Mouse (Mus musculus) ES-E14 (cell line): ENCODE data around the gene Ston1. TPM values are rescaled to one million over a fixed set of nuclear protein-coding genes. Genes with fewer than 3 reads are reported as not detected.

Experiments used
- DNase-seq: peaks from one replicate; pipeline ENCODE4 v3.0.0-alpha.2; 2013; ENCODE audit warnings: low read depth, low spot score
- H3K27ac ChIP-seq: 2 replicates; pipeline ENCODE4 v1.5.1; 2012; ENCODE audit warnings: low read depth, mild to moderate bottlenecking, low read length, moderate library complexity, mixed read lengths; ENCODE audit not compliant: poor library complexity, insufficient read depth, severe bottlenecking
- H3K36me3 ChIP-seq: 2 replicates; pipeline ENCODE4 v1.6.1; 2012; ENCODE audit warnings: mild to moderate bottlenecking, low read length, moderate library complexity, mixed read lengths; ENCODE audit not compliant: control insufficient read depth, poor library complexity, insufficient read depth, severe bottlenecking
- H3K4me1 ChIP-seq, 2 experiments: fragments of 150-350 bp in 1 of 2; sonication (generic) in 1 of 2; 2 replicates each; pipeline ENCODE4 v1.6.1; 2012; ENCODE audit warnings: low read length in 2 of 2, mild to moderate bottlenecking in 1 of 2, mixed read lengths in 1 of 2; ENCODE audit not compliant: control insufficient read depth in 2 of 2, insufficient read depth in 2 of 2, poor library complexity in 1 of 2
- H3K4me3 ChIP-seq, 2 experiments: fragments of 150-350 bp in 1 of 2; sonication (generic) in 1 of 2; 2 replicates each; pipeline ENCODE4 v1.5.1; 2012; ENCODE audit warnings: low read length in 2 of 2, low read depth in 1 of 2, mild to moderate bottlenecking in 1 of 2, mixed read lengths in 1 of 2; ENCODE audit not compliant: insufficient read depth in 1 of 2, poor library complexity in 1 of 2, severe bottlenecking in 1 of 2
- H3K9ac ChIP-seq: 2 replicates; pipeline ENCODE4 v1.6.1; 2012; ENCODE audit warnings: low read depth, mild to moderate bottlenecking, low read length, mixed read lengths; ENCODE audit not compliant: poor library complexity, insufficient read depth, severe bottlenecking
- H3K9me3 ChIP-seq: fragments of 150-350 bp; sonication (generic); 2 replicates; pipeline ENCODE4 v1.6.1; 2012; ENCODE audit warnings: low read depth, mild to moderate bottlenecking, low read length; ENCODE audit not compliant: control insufficient read depth, insufficient read depth
- CHD2 ChIP-seq: IDR thresholded peaks from 2 replicates; pipeline ENCODE4 v1.6.1; 2014; ENCODE audit warnings: mild to moderate bottlenecking, low read depth, low read length, inconsistent platforms
- HCFC1 ChIP-seq: IDR thresholded peaks from 2 replicates; pipeline ENCODE4 v1.6.1; 2012; ENCODE audit warnings: low read length, inconsistent platforms, borderline replicate concordance; ENCODE audit not compliant: insufficient read depth
- MAFK ChIP-seq: IDR thresholded peaks from 2 replicates; pipeline ENCODE4 v1.6.1; 2014; ENCODE audit warnings: mild to moderate bottlenecking, low read depth, low read length, inconsistent platforms; ENCODE audit not compliant: insufficient read depth
- ZC3H11A ChIP-seq: IDR thresholded peaks from 2 replicates; pipeline ENCODE4 v1.6.1; 2012; ENCODE audit warnings: low read depth, mild to moderate bottlenecking, inconsistent platforms, low read length, borderline replicate concordance
- ZNF384 ChIP-seq: IDR thresholded peaks from 2 replicates; pipeline ENCODE4 v1.6.1; 2012; ENCODE audit warnings: low read depth, low read length, inconsistent platforms
- in situ Hi-C, 2 experiments: fragments of 600-800 bp; cut with MboI; formaldehyde crosslinking; loops; one replicate each; pipeline ENCODE4 v1.15.1; 2025; ENCODE audit warnings: low sequenced_read_pairs in 2 of 2, inconsistent platforms in 1 of 2; ENCODE audit not compliant: unreplicated experiment in 2 of 2
- total RNA-seq: library from RNA; depleted of rRNA; stranded (reverse); fragments of 300-350 nt; gene quantifications from 2 replicates; pipeline ENCODE4 v1.2.3, GENCODE M21; 2012

Ston1 gene
- total RNA-seq, 1 experiment, result 4.5 TPM

DNA sequence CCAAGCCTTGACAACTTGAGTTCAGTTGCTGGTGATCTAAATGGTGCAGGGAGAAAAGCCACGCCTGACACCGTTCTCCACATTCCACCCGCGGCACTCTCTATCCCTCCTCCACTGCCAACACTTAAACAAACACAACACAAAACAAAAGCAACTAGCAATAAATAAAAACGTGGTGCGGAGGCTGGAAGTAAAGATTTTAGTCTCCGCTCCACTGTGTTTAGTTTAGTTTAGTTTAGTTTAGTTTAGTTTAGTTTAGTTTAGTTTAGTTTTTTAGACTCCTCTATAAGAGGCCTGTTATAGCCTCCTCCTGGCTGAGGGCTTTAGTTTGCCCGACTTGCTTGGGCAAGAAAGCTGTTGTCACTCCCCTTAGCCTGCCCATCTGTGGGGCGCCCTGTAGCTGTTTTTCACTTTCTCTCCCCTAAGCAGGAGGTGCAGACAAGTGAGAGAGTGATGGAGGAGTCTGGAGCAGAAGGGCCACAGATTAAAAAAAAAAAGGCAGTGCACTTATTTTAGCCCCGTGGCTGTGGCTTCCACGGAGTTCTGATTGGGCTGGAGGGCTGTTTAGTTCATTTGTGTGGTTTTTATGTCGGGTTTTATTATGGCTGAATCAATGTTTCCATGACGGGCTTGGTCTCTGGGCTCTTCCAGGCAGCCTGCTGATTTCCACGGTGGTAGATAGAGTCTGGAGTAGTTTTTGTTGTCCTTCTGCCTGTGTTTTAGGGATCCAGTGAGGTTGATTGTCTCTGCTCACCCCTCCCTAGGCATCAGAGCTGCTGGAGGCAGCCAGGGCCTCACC is 1.3 kb downstream of the Ston1 start:
- no peak overlapping the region for H3K27ac ChIP-seq
- H3K9me3 ChIP-seq, result no peaks in the 10 kb centered on the region
- H3K9ac ChIP-seq, result peak overlapping the region; percentile 15; the same call in 1 of the 2 replicates
- TF ChIP-seq CHD2, result no peak
- no peak for TF ChIP-seq MAFK
- no peak for DNase-seq
- no peaks in the 10 kb centered on the region for H3K36me3 ChIP-seq
- H3K4me3 ChIP-seq, result no peak overlapping the region
- H3K4me1 ChIP-seq, result peaks cover 1 to 8% of the 10 kb centered on the region in 2 experiments; a peak in 1 of 4 replicates
- in situ Hi-C loops, result no loop called here

DNA sequence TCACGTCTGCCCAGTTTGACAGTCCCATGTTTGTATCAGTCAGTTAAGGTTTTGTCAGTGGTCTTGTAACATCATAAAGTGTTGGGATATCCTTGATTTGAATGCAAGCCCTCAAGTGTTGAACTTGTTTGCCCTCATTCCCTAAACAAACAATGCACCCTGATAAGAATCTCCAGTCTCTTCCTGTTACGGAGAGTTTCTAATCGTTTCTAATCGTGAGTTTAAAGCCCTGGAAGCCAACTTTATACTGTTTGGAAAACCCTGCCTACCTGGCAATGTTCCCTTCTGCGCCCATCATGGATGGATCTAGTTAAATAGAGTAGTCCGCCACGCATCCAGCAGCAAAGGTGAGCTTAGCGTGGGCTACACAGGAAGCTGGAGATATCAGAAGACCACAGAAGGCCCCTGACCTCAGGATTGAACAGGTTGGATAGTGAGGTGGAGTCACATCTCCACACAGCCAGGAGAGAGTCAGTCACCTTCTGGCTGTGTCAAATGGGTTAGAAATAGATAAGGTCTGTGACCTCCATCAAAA is 3.1 kb downstream of the Ston1 start:
- H3K27ac ChIP-seq, result no peak overlapping the region
- no peak overlapping the region for H3K4me3 ChIP-seq
- DNase-seq, result no peak
- H3K36me3 ChIP-seq, result no peaks in the 10 kb centered on the region
- no peak overlapping the region for H3K9ac ChIP-seq
- in situ Hi-C loops, result no loop called here
- H3K4me1 ChIP-seq, result peaks cover 1 to 8% of the 10 kb centered on the region in 2 experiments; a peak in 1 of 4 replicates
- no peaks in the 10 kb centered on the region for H3K9me3 ChIP-seq
- TF ChIP-seq MAFK (no peak), CHD2 (no peak), ZC3H11A (no peak), HCFC1 (no peak), ZNF384 (no peak)

DNA sequence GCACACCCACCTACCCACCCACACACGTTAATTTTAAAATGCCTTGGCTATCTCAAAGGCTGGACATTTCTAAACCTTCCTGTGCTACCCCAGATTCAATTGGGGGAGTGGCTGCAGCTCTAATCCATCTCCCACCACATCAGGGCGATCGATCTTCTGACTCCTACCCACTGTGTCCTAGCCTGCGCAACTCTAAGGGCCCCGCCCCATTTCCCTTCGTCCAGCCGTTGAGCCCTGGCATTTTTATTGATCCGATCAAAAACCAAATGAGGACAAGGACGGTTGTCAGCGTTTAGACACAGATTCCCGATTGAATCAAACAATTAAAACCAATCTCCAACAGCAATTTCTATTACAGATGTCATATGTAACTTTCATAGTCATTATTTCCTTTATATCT is 6.5 kb downstream of the Ston1 start:
- Histone ChIP-seq H3K9ac (no peak overlapping the region), H3K36me3 (no peaks in the 10 kb centered on the region), H3K4me1 (no peaks in the 10 kb centered on the region), H3K4me3 (no peak overlapping the region), H3K27ac (no peak overlapping the region), H3K9me3 (no peaks in the 10 kb centered on the region)
- TF ChIP-seq CHD2 (no peak), ZC3H11A (no peak), HCFC1 (no peak), MAFK (no peak), ZNF384 (no peak)
- in situ Hi-C loops, result no loop called here
- no peak for DNase-seq

DNA sequence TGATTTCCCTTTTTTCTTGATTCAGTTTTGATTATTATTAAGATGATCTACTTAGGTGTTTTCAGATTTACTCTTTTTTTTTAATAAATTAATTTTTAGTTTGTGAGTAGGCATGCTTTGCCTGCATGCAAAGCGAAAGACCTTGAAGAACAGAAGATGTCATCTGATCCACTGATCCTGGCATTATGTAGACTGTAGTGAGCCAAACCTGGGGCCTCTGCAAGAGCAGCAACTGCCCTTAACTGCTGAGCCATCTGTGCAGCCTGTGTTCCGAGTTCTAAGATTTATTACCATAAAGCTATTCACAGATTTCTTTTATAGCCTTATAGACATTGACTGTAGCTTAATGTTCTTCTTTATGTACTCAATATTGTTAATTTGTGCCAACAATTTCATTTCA is 8.6 kb downstream of the Ston1 start:
- Histone ChIP-seq H3K4me3 (no peak overlapping the region), H3K9me3 (no peaks in the 10 kb centered on the region), H3K4me1 (no peaks in the 10 kb centered on the region; a peak in 1 of 4 replicates), H3K36me3 (no peaks in the 10 kb centered on the region), H3K27ac (no peak overlapping the region), H3K9ac (no peak overlapping the region)
- in situ Hi-C loops, result no loop called here
- TF ChIP-seq CHD2 (no peak), HCFC1 (no peak), ZC3H11A (no peak), MAFK (no peak), ZNF384 (no peak)
- DNase-seq, result no peak

DNA sequence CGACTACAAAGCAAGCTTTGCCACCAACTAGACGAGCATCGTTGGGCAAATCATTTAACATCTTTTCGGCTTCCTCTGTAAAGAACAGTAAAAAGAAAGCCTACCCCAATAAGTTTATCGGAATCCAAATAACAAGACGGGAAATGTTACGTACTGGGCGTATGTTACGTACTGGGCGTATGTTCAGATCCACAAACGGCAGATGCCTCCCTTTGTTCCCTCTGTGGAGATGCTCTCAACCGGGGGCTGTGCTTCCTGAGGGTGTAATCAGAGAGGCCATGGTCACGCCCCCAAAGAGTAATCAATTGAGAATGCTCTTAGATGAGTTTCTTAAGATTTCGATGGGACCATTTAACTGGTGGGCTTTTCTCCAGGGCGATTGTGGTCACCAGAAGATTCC is 11.9 kb downstream of the Ston1 start:
- no peak overlapping the region for H3K9ac ChIP-seq
- no peaks in the 10 kb centered on the region for H3K9me3 ChIP-seq
- TF ChIP-seq HCFC1 (no peak), ZC3H11A (no peak), CHD2 (no peak), MAFK (no peak), ZNF384 (no peak)
- no peak overlapping the region for H3K4me3 ChIP-seq
- H3K27ac ChIP-seq, result no peak overlapping the region
- in situ Hi-C loops, result no loop called here
- H3K4me1 ChIP-seq, result peaks cover 3 to 12% of the 10 kb centered on the region in 2 experiments; a peak in 3 of 4 replicates
- no peaks in the 10 kb centered on the region for H3K36me3 ChIP-seq
- DNase-seq, result no peak
